Mouse (Mus musculus): ENCODE data around the gene Wdr81. TPM values are rescaled to one million over a fixed set of nuclear protein-coding genes. Genes with fewer than 3 reads are reported as not detected.
A peak's percentile ranks its signal among the peaks of the same experiment; 100 is the strongest.

Gene Wdr81
- polyA plus RNA-seq, 1 experiment from 2014 or later, result 5.9 TPM

DNA sequence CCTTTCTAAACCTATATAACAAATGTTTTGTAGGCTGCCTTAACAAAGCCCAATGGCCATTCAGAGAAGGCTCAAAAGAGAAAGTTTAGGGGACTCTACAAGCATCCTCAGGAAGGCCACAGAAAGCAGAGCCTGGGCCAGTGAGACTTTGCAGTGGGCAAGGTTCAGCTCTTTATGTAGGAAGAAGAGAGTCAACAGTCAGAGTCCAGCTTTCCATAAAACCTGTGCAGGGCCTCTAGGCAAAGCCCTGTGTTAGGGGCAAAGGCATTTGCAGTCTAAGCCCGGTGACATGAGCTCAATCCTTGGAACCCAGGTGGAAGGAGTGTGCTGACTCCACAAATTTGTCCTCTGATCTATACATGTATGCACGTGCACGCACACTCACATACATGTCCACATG lies 30.1 kb downstream of the Wdr81 start:
- Histone ChIP-seq H3K36me3 (no peaks in the 10 kb centered on the region), H3K4me3 (no peak overlapping the region), H3K27me3 (no peaks in the 10 kb centered on the region), H3K27ac (no peak overlapping the region), H3K4me2 (replicated peaks) (no peak overlapping the region), H3K9me3 (no peaks in the 10 kb centered on the region), H3K4me1 (peaks cover 29% of the 10 kb centered on the region), H3K9ac (no peak overlapping the region)
- 89% methylated on average over 3 of the region's 3 CpGs for WGBS
- no peak for ATAC-seq (ENCODE audit: low FRiP score, low read depth)

DNA sequence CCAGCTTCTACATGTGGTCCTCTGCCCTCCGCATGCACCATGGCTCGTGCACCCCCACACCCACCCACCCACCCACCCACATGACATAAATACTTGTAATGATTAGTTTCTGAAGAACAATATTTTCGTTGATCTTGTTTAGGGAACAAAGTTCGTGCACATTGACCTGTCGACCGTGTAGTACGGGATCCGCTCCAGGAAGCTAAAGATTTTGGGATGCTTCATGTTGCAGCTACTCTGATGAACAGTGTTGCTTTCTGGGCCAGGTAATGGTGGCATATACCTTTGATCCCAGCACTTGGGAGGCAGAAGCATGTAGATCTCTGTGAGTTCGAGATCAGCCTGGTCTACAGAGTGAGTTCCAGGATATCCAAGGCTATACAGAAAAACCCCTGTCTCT lies 30.5 kb downstream of the Wdr81 start:
- H3K4me1 ChIP-seq, result peaks cover 29% of the 10 kb centered on the region
- H3K36me3 ChIP-seq, result no peaks in the 10 kb centered on the region
- H3K4me3 ChIP-seq, result no peak overlapping the region
- no peaks in the 10 kb centered on the region for H3K27me3 ChIP-seq
- no peak for ATAC-seq (ENCODE audit: low FRiP score, low read depth)
- H3K27ac ChIP-seq, result no peak overlapping the region
- 92% methylated on average over 9 of the region's 9 CpGs for WGBS
- H3K9ac ChIP-seq, result no peak overlapping the region
- no peaks in the 10 kb centered on the region for H3K9me3 ChIP-seq
- H3K4me2 ChIP-seq (replicated peaks), result no peak overlapping the region

DNA sequence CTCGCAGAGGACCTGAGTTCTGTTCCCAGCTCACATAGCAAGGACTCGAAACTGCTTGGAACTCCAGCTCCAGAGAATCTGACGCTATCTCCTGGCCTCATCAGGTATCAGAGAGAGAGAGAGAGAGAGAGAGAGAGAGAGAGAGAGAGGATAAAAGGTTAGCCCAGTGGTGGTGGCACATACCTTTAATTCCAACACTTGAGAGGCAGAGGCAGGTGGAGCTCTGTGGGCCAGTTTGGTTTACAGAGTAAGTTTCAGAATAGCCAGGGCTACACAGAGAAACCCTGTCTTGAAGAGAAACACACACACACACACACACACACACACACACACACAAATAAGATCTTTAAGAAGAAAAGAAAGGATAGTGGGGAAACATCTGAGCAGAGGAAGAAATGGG lies 31.4 kb downstream of the Wdr81 start:
- peaks cover 29% of the 10 kb centered on the region for H3K4me1 ChIP-seq

GRCm38 (mm10) chr11:75422013-75422792 lies 32.3 kb downstream of the Wdr81 start, which contains the start of gene Serpinf1:
Gene Serpinf1, minus strand, starts transcription at chr11:75422701.
- Histone ChIP-seq H3K4me2 (replicated peaks) (peak within 1 kb of the TSS; percentile 80), H3K4me3 (peak within 1 kb of the TSS; percentile 52), H3K27me3 (no peaks in the 10 kb centered on the region), H3K9ac (peak within 1 kb of the TSS; percentile 65), H3K27ac (peak within 1 kb of the TSS; percentile 73), H3K4me1 (peaks cover 29% of the 10 kb centered on the region), H3K9me3 (no peaks in the 10 kb centered on the region), H3K36me3 (peaks cover 5% of the 10 kb centered on the region)
- 20% methylated on average over 10 of the region's 10 CpGs for WGBS
- ATAC-seq (ENCODE audit: low FRiP score, low read depth), result peak; percentile 51

More for the DNA sequence above, 31.4 kb downstream of the Wdr81 start:
- Histone ChIP-seq H3K4me3 (no peak overlapping the region), H3K9ac (no peak overlapping the region), H3K4me2 (replicated peaks) (no peak overlapping the region), H3K27me3 (no peaks in the 10 kb centered on the region), H3K9me3 (no peaks in the 10 kb centered on the region), H3K36me3 (no peaks in the 10 kb centered on the region), H3K27ac (no peak overlapping the region)
- no peak for ATAC-seq (ENCODE audit: low FRiP score, low read depth)
- 93% methylated on average over 3 of the region's 3 CpGs for WGBS

GRCm38 (mm10) chr11:75421375-75422012 lies 33.0 kb downstream of the Wdr81 start:
- Histone ChIP-seq H3K9ac (peak overlapping the region; percentile 65), H3K4me1 (peaks cover 29% of the 10 kb centered on the region), H3K36me3 (peaks cover 12% of the 10 kb centered on the region), H3K27ac (peak overlapping the region; percentile 73), H3K4me3 (peak overlapping the region; percentile 52), H3K27me3 (no peaks in the 10 kb centered on the region), H3K4me2 (replicated peaks) (peak overlapping the region; percentile 80), H3K9me3 (no peaks in the 10 kb centered on the region)
- 18% methylated on average over 6 of the region's 6 CpGs for WGBS
- peak; percentile 68; the same call in 1 of the 2 replicates for ATAC-seq (ENCODE audit: low FRiP score, low read depth)

DNA sequence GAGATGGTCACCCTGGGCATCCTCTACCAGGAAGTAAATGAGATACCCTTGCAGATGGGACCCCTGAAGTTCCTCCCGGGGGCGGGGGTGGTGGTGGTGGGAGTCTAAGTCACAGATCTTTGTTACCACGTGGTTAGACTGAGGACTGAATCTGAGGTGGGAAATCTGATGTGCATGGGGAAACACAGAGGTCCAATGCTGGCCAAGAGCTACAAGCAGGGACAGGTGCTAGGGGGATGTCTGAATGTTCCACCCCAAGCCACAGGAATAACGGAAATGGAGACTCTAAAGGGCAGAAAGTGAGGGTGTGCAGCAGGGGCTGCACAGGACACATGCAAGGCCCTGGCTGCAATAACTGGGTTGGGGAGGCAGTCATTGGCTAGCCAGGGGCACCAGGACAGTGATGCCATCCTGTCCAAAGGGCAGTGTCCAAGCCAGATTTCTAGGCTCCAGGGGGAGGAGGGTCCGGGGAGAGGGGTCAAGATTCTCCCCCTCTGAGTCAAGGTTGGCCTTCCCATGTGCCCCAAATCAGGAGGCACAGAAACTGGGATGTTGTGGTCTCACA lies 33.6 kb downstream of the Wdr81 start:
- H3K27me3 ChIP-seq, result no peaks in the 10 kb centered on the region
- peaks cover 29% of the 10 kb centered on the region for H3K4me1 ChIP-seq
- peaks cover 18% of the 10 kb centered on the region for H3K36me3 ChIP-seq
- peak overlapping the region; percentile 73; the same call in 1 of the 2 replicates for H3K27ac ChIP-seq
- H3K9ac ChIP-seq, result peak overlapping the region; percentile 65
- ATAC-seq (ENCODE audit: low FRiP score, low read depth), result no peak
- H3K9me3 ChIP-seq, result no peaks in the 10 kb centered on the region
- 39% methylated on average over 5 of the region's 5 CpGs for WGBS
- peak overlapping the region; percentile 80 for H3K4me2 ChIP-seq (replicated peaks)
- H3K4me3 ChIP-seq, result peak overlapping the region; percentile 52

- Histone ChIP-seq H3K27ac (no peak overlapping the region), H3K4me3 (no peak overlapping the region), H3K4me1 (peaks cover 29% of the 10 kb centered on the region), H3K27me3 (no peaks in the 10 kb centered on the region), H3K4me2 (replicated peaks) (peak overlapping the region; percentile 80; the same call in 1 of the 2 replicates), H3K9me3 (no peaks in the 10 kb centered on the region), H3K36me3 (peaks cover 26% of the 10 kb centered on the region), H3K9ac (peak overlapping the region; percentile 65; the same call in 1 of the 2 replicates)
- no peak for ATAC-seq (ENCODE audit: low FRiP score, low read depth)
- WGBS, result 83% methylated on average over 7 of the region's 7 CpGs
These were observed 34.5 kb downstream of the Wdr81 start for GRCm38 (mm10) chr11:75420037-75420436.

GRCm38 (mm10) chr11:75415994-75416393 lies 38.5 kb downstream of the Wdr81 start:
- peaks cover 13% of the 10 kb centered on the region for H3K4me1 ChIP-seq
- peaks cover 63% of the 10 kb centered on the region for H3K36me3 ChIP-seq

DNA sequence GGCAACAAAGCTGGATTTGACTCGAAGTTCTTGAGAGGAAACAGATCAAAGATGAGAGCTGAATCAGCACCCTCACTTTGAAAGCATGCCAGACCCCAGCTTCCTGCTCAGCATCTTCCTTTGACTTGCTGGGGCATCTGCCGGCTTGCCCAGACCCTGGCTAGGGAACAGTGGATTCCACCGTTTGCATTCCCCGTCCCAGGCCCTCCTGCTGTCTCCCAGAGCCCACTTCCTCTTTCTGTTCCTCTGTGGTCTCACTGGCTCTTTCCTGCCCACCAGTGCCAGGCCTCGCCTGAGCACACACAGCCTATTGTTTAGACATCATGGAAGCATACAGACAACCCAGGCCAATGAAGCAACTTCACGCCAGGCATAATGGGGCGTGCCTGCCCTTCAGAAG lies 39.4 kb downstream of the Wdr81 start:
- no peak overlapping the region for H3K27ac ChIP-seq
- peaks cover 72% of the 10 kb centered on the region for H3K36me3 ChIP-seq
- H3K9ac ChIP-seq, result no peak overlapping the region
- no peaks in the 10 kb centered on the region for H3K9me3 ChIP-seq
- ATAC-seq (ENCODE audit: low FRiP score, low read depth), result no peak
- WGBS, result 60% methylated on average over 7 of the region's 7 CpGs
- peaks cover 4% of the 10 kb centered on the region for H3K4me1 ChIP-seq
- no peak overlapping the region for H3K4me2 ChIP-seq (replicated peaks)
- H3K4me3 ChIP-seq, result no peak overlapping the region
- no peaks in the 10 kb centered on the region for H3K27me3 ChIP-seq

More at GRCm38 (mm10) chr11:75415994-75416393, 38.5 kb downstream of the Wdr81 start:
- no peak for ATAC-seq (ENCODE audit: low FRiP score, low read depth)
- WGBS, result 85% methylated on average over 13 of the region's 13 CpGs
- no peak overlapping the region for H3K9ac ChIP-seq
- no peak overlapping the region for H3K4me3 ChIP-seq
- H3K27me3 ChIP-seq, result no peaks in the 10 kb centered on the region
- no peak overlapping the region for H3K4me2 ChIP-seq (replicated peaks)
- H3K9me3 ChIP-seq, result no peaks in the 10 kb centered on the region
- no peak overlapping the region for H3K27ac ChIP-seq

GRCm38 (mm10) chr11:75410591-75410990 lies 43.9 kb downstream of the Wdr81 start:
- no peak for ATAC-seq (ENCODE audit: low FRiP score, low read depth)
- Histone ChIP-seq H3K9me3 (no peaks in the 10 kb centered on the region), H3K36me3 (peaks cover 61% of the 10 kb centered on the region), H3K27me3 (no peaks in the 10 kb centered on the region), H3K9ac (no peak overlapping the region), H3K27ac (no peak overlapping the region), H3K4me3 (no peak overlapping the region), H3K4me2 (replicated peaks) (no peak overlapping the region), H3K4me1 (no peaks in the 10 kb centered on the region; the same call in 1 of the 2 replicates)
- 90% methylated on average over 7 of the region's 7 CpGs for WGBS

DNA sequence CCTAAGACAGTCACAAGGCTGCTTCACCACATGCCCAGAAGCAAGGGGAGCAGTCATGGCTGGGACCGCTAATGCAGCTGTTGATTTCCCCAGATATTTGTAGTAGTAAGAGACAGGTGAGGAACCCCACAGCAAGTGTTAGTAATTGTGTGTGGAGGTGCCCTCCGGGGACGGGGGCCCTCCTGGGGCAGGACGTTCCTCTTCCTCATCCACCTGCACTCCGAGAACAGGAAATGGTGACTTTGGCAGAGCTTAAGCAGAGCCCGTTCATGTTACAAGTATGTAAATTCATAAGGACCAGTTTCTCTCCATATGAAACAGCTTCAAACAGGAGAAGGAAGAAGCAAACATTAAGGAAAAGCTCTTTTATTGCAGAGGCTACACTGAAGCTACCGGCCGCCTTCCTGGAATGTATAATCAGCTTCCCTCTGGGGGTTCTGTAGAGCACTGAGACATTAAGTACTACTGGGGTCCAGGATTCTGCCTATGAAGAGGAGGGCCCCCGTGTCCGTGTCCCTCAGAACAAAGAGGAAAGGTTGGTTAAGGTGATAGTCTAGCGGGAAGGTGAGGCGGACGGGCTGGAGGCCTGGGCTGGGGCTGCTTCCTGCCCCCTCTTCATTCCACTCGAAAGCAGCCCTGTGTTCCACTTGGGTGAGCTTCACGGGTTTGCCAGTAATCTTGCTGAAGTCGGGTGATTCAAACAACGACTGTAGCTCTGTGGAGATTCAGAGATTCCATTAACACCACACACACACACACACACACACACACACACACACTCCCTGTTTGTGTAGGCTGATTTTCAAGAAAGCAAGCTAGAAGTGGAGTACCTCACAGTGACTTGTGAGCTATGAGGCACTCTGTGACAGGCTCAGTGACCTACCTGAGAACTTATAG lies 44.6 kb downstream of the Wdr81 start:
- 77% methylated on average over 17 of the region's 17 CpGs for WGBS
- H3K4me3 ChIP-seq, result no peak overlapping the region
- no peaks in the 10 kb centered on the region for H3K4me1 ChIP-seq
- no peak overlapping the region for H3K4me2 ChIP-seq (replicated peaks)
- H3K36me3 ChIP-seq, result peaks cover 54% of the 10 kb centered on the region
- no peak for ATAC-seq (ENCODE audit: low FRiP score, low read depth)
- no peaks in the 10 kb centered on the region for H3K9me3 ChIP-seq
- H3K27ac ChIP-seq, result no peak overlapping the region
- H3K9ac ChIP-seq, result no peak overlapping the region
- no peaks in the 10 kb centered on the region for H3K27me3 ChIP-seq
